8 mouse cellular contexts compared by ENCODE assay signal in the genomic region with DNA sequence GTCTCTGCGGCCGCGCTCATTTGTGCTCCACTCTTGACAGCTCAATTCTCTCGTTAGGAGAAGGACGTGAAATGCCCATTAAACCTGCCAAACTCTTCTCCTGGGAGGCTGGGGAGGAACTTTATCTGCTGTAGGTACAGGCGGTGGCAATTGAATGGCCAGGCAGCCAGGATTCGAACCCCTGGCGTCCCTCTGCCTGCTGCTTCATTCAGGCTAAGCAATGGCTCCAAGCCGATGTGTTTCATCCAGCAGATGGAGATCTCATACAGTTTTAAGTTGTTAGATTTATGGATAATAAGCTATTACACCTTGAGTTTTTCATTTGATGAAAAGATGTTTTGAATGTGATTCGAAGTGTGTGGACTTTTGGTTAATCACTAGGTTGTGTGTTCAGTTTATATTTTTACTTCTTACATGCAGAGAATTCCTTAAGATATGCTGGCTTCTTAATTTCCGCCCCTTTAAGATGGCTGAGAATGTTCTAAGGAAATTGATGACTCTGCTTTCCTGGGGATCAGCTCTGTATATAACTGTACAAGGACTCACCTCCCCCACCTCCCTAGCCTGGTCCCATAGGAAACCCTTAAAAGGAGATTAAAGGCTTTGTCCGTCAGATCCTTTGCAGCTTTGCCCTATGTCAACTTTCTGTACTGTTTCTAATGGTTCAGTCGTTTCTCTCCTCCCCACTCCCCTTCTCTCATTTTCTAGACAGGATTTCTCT. TPM values are rescaled to one million over a fixed set of nuclear protein-coding genes. Genes with fewer than 3 reads are reported as not detected.
DNase-seq lines count a peak whose midpoint lies in the region; ATAC-seq and TF ChIP-seq lines count a peak whose summit lies in the region.

No protein-coding gene starts in this region.

- no peaks in the 10 kb centered on the region for H3K9me3 ChIP-seq in lung, embryonic 14.5 days (ENCODE audit: low read depth, low read length)
- H3K9me3 ChIP-seq in hindbrain, embryonic 11.5 days (ENCODE audit: control insufficient read depth, low read length) = no peaks in the 10 kb centered on the region

- no peaks in the 10 kb centered on the region for H3K4me1 ChIP-seq in cerebellum, adult 2 months (ENCODE audit: control insufficient read depth, insufficient read depth, low read length)
- no peaks in the 10 kb centered on the region for H3K4me1 ChIP-seq in lung, embryonic 14.5 days (ENCODE audit: insufficient read depth)
- H3K4me1 ChIP-seq in hindbrain, embryonic 11.5 days (replicated peaks; ENCODE audit: control insufficient read depth, insufficient read depth, low read length) = no peaks in the 10 kb centered on the region

- H3K27ac ChIP-seq in cerebellum, adult 2 months (ENCODE audit: insufficient read depth, low read length) = peak overlapping the region; percentile 42; the same call in 1 of the 2 replicates
- peak overlapping the region; percentile 76; the same call in 1 of the 2 replicates for H3K27ac ChIP-seq in lung, embryonic 14.5 days (ENCODE audit: low read depth)
- peak overlapping the region; percentile 79 for H3K27ac ChIP-seq in hindbrain, embryonic 11.5 days (ENCODE audit: low read depth, low read length)

- WGBS in cerebellum, adult 2 months = 16% methylated on average over 13 of the region's 13 CpGs
- WGBS in lung, embryonic 14.5 days = 7% methylated on average over 13 of the region's 13 CpGs
- WGBS in hindbrain, embryonic 11.5 days = 16% methylated on average over 13 of the region's 13 CpGs

- H3K27me3 ChIP-seq in cerebellum, adult 2 months (ENCODE audit: control insufficient read depth, insufficient read depth, low read length) = no peaks in the 10 kb centered on the region
- no peaks in the 10 kb centered on the region for H3K27me3 ChIP-seq in lung, embryonic 14.5 days (ENCODE audit: insufficient read depth, low read length)
- H3K27me3 ChIP-seq in hindbrain, embryonic 11.5 days (ENCODE audit: control insufficient read depth, insufficient read depth, low read length) = no peaks in the 10 kb centered on the region

- peak overlapping the region; percentile 71 for H3K9ac ChIP-seq in lung, embryonic 14.5 days
- peak overlapping the region; percentile 81 for H3K9ac ChIP-seq in hindbrain, embryonic 11.5 days (ENCODE audit: low read depth, low read length)

- H3K4me3 ChIP-seq in cerebellum, adult 2 months (replicated peaks; ENCODE audit: insufficient read depth, low read depth, low read length) = peak overlapping the region; percentile 65
- H3K4me3 ChIP-seq in lung, embryonic 14.5 days (ENCODE audit: low read depth, low read length) = peak overlapping the region; percentile 67
- H3K4me3 ChIP-seq in hindbrain, embryonic 11.5 days (ENCODE audit: low read depth, low read length) = peak overlapping the region; percentile 62

- peak overlapping the region; percentile 64 for H3K4me2 ChIP-seq in lung, embryonic 14.5 days
- H3K4me2 ChIP-seq in hindbrain, embryonic 11.5 days (replicated peaks; ENCODE audit: low read depth, low read length) = peak overlapping the region; percentile 53

- no peaks in the 10 kb centered on the region for H3K36me3 ChIP-seq in lung, embryonic 14.5 days (ENCODE audit: insufficient read depth)
- no peaks in the 10 kb centered on the region for H3K36me3 ChIP-seq in hindbrain, embryonic 11.5 days (ENCODE audit: control insufficient read depth, insufficient read depth, low read length)

- no peak for TF ChIP-seq CTCF in cerebellum, adult 2 months (IDR thresholded peaks at IDR 0.05; ENCODE audit: borderline replicate concordance, insufficient read depth, low read depth, low read length)
- no peak for TF ChIP-seq CTCF in lung, embryonic 14.5 days (IDR thresholded peaks at IDR 0.05; ENCODE audit: low read depth)

- DNase-seq in cerebellum, adult 2 months = no peak
- no peak for DNase-seq in cerebellum, adult 11-12 months
- peak; percentile 66 for DNase-seq in lung, embryonic 14.5 days
- no peak for DNase-seq in lung, adult 18-20 months
- DNase-seq in hindbrain, embryonic 11.5 days (ENCODE audit: low spot score) = peak; percentile 21
- DNase-seq in lung, postnatal 36 days = peak; percentile 53
- no peak for DNase-seq in adrenal gland, adult (ENCODE audit: inconsistent age in 2 of 2, low spot score in 1 of 2)
- DNase-seq in testis, postnatal 10 days (ENCODE audit: low spot score) = no peak

- no peak; the same call in 1 of the 2 replicates for ATAC-seq in lung, embryonic 14.5 days (ENCODE audit: insufficient read depth)
- peak; percentile 33; the same call in 1 of the 2 replicates for ATAC-seq in hindbrain, embryonic 11.5 days (ENCODE audit: low FRiP score)

- TF ChIP-seq POLR2A in cerebellum, adult 2 months (IDR thresholded peaks at IDR 0.05; ENCODE audit: borderline replicate concordance, insufficient read depth, low read length) = no peak

RNA-seq across cellular contexts. Expression of a gene that starts 0.7 kb away (rescaled TPM):
- 10.3 and 11.2 TPM in 2 replicates for polyA plus RNA-seq in cerebellum, adult 2 months (2012; rRNA removed)
- 11.8 and 12.5 TPM in 2 replicates for polyA plus RNA-seq in lung, embryonic 14.5 days (2014; fragmentation: Nextera tagmentation; extraction: Ambion mirVana)
- 8.0 and 8.5 TPM in 2 replicates for polyA plus RNA-seq in hindbrain, embryonic 11.5 days (2014; fragmentation: Nextera tagmentation; extraction: Ambion mirVana)

RNA-seq across cellular contexts. Expression of a gene that starts 47.8 kb away (rescaled TPM):
- polyA plus RNA-seq in cerebellum, adult 2 months (2012; rRNA removed) = 1.2 and 1.7 TPM in 2 replicates
- polyA plus RNA-seq in lung, embryonic 14.5 days (2014; fragmentation: Nextera tagmentation; extraction: Ambion mirVana) = 8.6 and 10.1 TPM in 2 replicates
- polyA plus RNA-seq in hindbrain, embryonic 11.5 days (2014; fragmentation: Nextera tagmentation; extraction: Ambion mirVana) = 3.4 and 6.9 TPM in 2 replicates

RNA-seq across cellular contexts. Expression of a gene that starts 55.9 kb away (rescaled TPM):
- 94.9 and 97.6 TPM in 2 replicates for polyA plus RNA-seq in cerebellum, adult 2 months (2012; rRNA removed)
- polyA plus RNA-seq in lung, embryonic 14.5 days (2014; fragmentation: Nextera tagmentation; extraction: Ambion mirVana) = 47.8 and 51.6 TPM in 2 replicates
- 56.7 and 82.9 TPM in 2 replicates for polyA plus RNA-seq in hindbrain, embryonic 11.5 days (2014; fragmentation: Nextera tagmentation; extraction: Ambion mirVana)

Comparison
In these comparisons a context has a peak if more than half of its experiments do, and no peak if none do; other contexts are left out.
1. DNase-seq: peak in lung, embryonic 14.5 days (single experiment), hindbrain, embryonic 11.5 days (single experiment) and lung, postnatal 36 days (single experiment); none in cerebellum, adult 2 months (0 of 2), cerebellum, adult 11-12 months (single experiment), lung, adult 18-20 months (0 of 2), adrenal gland, adult (0 of 2) and testis, postnatal 10 days (single experiment).
2. Peak in every context shown above with its lines, with median percentiles within 50 percentile points of each other: H3K27ac ChIP-seq and H3K4me3 ChIP-seq.